Mouse (Mus musculus) midbrain, embryonic 10.5 days (tissue): ENCODE measurements around the gene Sirpb1b. TPM values are rescaled to one million over a fixed set of nuclear protein-coding genes. Genes with fewer than 3 reads are reported as not detected.
"Not testable (repeated sequence)": the region's sequence is repeated elsewhere in the genome, so short reads cannot be mapped to it uniquely, and the experiment has no call there.

Experiments
- DNase-seq: peaks from one replicate; pipeline ENCODE4 v3.0.0-alpha.2; 2017; ENCODE audit warnings: low spot score
- H3K27ac ChIP-seq: fragments of 300-500 bp; sonication (generic); replicated peaks from 2 replicates; pipeline ENCODE4 v1.5.1; 2016; ENCODE audit warnings: mild to moderate bottlenecking
- H3K27me3 ChIP-seq: fragments of 300-500 bp; sonication (generic); 2 replicates; pipeline ENCODE4 v1.6.1; 2016; ENCODE audit warnings: low read depth, mild to moderate bottlenecking; ENCODE audit not compliant: poor library complexity, severe bottlenecking
- H3K36me3 ChIP-seq: fragments of 300-500 bp; sonication (generic); 2 replicates; pipeline ENCODE4 v1.6.1; 2016; ENCODE audit warnings: mild to moderate bottlenecking, moderate library complexity
- H3K4me1 ChIP-seq: fragments of 300-500 bp; sonication (generic); 2 replicates; pipeline ENCODE4 v1.6.1; 2016
- H3K4me3 ChIP-seq: fragments of 300-500 bp; sonication (generic); 2 replicates; pipeline ENCODE4 v1.5.1; 2016; ENCODE audit warnings: mild to moderate bottlenecking, moderate library complexity
- H3K9me3 ChIP-seq: fragments of 300-500 bp; sonication (generic); replicated peaks from 2 replicates; pipeline ENCODE4 v1.6.1; 2016; ENCODE audit warnings: mild to moderate bottlenecking
- WGBS: fragments of 180-500 bp; shearing (Covaris S2); methylation state at CpG from one replicate; pipeline ENCODE4 v1.1.7; 2016; 5-methylcytosine and 5-hydroxymethylcytosine counted together
- polyA plus RNA-seq: library from polyadenylated mRNA; unstranded; fragments of >200 nt; fragmentation: Nextera tagmentation; extraction: Ambion mirVana; gene quantifications from 2 replicates; pipeline ENCODE4 v1.2.1, GENCODE M21; 2016

Sirpb1b gene
- not detected in 2 replicates for polyA plus RNA-seq

DNA sequence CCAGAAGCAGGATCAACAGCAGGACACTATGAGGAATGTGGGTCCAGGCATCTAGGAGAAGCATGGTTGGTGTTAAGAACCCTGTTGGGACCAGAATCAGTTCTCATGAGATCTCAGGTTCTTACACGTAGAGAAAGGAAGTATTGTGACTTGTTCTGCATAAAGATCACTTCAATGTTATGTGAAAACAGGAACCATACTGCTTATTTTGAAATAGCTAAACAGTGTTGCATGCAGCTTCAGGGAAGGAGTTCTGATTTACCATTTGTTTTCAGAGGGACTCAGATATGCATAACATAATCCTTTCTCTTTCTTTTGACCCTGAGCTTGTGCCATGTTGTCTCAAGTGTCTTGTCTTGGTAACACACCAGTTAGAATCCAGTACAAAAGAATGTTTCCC, at the start of gene Sirpb1b:
TSS of gene Sirpb1b (minus strand) at position 179 of the 400 bp plus-strand sequence.
- not testable (repeated sequence) for H3K4me1 ChIP-seq, DNase-seq, H3K27ac ChIP-seq, H3K36me3 ChIP-seq, H3K9me3 ChIP-seq, H3K27me3 ChIP-seq, H3K4me3 ChIP-seq
- 64% methylated on average over 1 of the region's 1 CpGs for WGBS

DNA sequence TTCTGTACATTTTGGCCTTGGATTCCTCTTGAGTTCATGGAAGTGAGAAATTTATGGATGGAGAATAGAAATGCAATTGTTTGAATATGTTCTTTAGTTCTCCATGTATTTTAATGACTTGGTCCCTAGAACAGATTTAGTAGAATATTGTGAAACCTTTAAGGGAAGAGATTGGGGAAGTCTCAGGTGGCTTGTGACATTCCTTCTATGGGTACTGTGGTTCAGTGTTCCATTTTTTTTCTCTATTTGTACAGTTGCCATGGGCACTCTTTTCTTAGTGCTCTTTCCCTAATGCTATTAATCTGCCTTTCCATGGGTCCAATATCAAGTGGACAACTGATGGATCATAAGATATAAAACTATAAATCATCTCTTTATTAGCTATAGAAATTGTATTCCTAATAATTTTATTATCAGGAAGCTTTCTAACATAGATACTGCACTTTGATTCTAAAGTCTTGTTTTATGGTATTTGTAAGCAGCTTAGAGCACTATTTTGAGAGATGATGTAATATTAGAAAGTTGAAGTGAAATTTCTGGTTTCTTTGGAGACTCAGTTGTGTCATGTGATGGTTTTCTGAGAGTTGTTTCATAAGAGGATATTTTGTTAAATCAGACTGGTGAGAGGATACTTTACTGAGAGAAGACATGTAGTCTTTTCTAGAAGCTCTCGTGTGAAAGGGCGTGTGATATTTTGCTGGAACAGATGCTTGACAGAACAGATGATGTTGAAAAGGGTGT, 15.7 kb upstream of the Sirpb1b start:
- whole genome bisulfite sequencing = 95% methylated on average over 2 of the region's 2 CpGs
- not testable (repeated sequence) for DNase-seq, H3K27me3 ChIP-seq, H3K4me1 ChIP-seq, H3K9me3 ChIP-seq, H3K27ac ChIP-seq, H3K36me3 ChIP-seq, H3K4me3 ChIP-seq

DNA sequence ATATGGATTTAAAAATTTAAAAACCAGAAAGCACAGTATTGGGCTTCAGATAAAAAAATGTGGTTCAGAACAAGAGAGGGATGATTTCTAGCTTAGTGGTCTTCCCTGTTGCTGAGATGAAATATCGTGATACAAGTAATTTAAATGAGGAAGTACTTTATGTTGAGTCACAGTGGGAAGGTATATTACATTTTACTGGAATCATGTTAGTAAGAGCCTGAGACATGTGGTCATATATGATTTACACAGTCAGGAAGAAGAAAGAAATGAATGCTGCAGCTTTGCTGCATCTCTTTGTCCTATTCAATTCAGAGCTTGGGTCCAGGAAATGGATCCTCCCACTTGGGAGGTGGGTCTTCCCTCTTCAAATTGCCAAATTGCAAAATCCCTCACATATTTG, 11.8 kb upstream of the Sirpb1b start:
- WGBS = 86% methylated on average over 1 of the region's 1 CpGs

GRCm38 (mm10) chr3:15583452-15583851, 8.6 kb upstream of the Sirpb1b start:
- peaks cover 20% of the 10 kb centered on the region for H3K9me3 ChIP-seq
- H3K4me3 ChIP-seq = no peak overlapping the region
- H3K27ac ChIP-seq = no peak overlapping the region
- H3K4me1 ChIP-seq = no peaks in the 10 kb centered on the region
- 85% methylated on average over 1 of the region's 1 CpGs for WGBS
- DNase-seq = no peak
- H3K36me3 ChIP-seq = no peaks in the 10 kb centered on the region
- H3K27me3 ChIP-seq = no peaks in the 10 kb centered on the region

More for the DNA sequence above, 11.8 kb upstream of the Sirpb1b start:
- not testable (repeated sequence) for DNase-seq, H3K4me3 ChIP-seq, H3K27ac ChIP-seq, H3K4me1 ChIP-seq, H3K27me3 ChIP-seq, H3K36me3 ChIP-seq
- H3K9me3 ChIP-seq = peaks cover 26% of the 10 kb centered on the region

- not testable (repeated sequence) for H3K27ac ChIP-seq, H3K27me3 ChIP-seq, H3K36me3 ChIP-seq, H3K4me3 ChIP-seq, H3K4me1 ChIP-seq, DNase-seq
- peaks cover 20% of the 10 kb centered on the region for H3K9me3 ChIP-seq
- WGBS = 81% methylated on average over 3 of the region's 3 CpGs
These were observed 8.1 kb upstream of the Sirpb1b start for GRCm38 (mm10) chr3:15582948-15583347.

DNA sequence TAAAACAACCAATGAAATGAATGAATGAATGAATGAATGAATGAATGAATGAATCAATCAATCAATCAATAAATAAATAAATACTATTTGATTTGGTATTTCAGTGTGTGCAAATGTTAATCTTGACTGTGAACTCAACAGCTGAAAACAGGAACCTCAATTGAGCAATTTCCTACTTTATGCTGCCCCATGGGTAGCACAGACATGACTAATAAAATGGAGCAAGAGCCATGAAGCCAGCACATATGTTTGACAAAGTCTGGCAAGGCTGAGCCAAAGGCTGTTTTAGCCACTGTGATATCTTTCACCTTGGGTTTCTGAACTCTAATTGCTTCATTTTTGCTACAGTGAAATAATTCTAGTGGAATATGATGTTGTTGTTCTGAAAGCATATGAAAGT, 1.6 kb upstream of the Sirpb1b start:
- H3K27ac ChIP-seq, H3K36me3 ChIP-seq, H3K9me3 ChIP-seq, H3K4me3 ChIP-seq, H3K4me1 ChIP-seq, DNase-seq, H3K27me3 ChIP-seq: not testable (repeated sequence)

GRCm38 (mm10) chr3:15528589-15528988, 46.3 kb downstream of the Sirpb1b start:
- Histone ChIP-seq H3K27ac (no peak overlapping the region), H3K36me3 (no peaks in the 10 kb centered on the region), H3K4me1 (no peaks in the 10 kb centered on the region), H3K4me3 (no peak overlapping the region), H3K9me3 (peaks cover 24% of the 10 kb centered on the region), H3K27me3 (no peaks in the 10 kb centered on the region)
- no peak for DNase-seq

GRCm38 (mm10) chr3:15513608-15514007, 61.3 kb downstream of the Sirpb1b start:
- not testable (repeated sequence) for DNase-seq, H3K27ac ChIP-seq, H3K27me3 ChIP-seq, H3K4me3 ChIP-seq, H3K4me1 ChIP-seq, H3K9me3 ChIP-seq, H3K36me3 ChIP-seq
- WGBS = 90% methylated on average over 11 of the region's 11 CpGs

- not testable (repeated sequence) for H3K4me3 ChIP-seq, H3K4me1 ChIP-seq, H3K9me3 ChIP-seq, H3K27ac ChIP-seq, H3K36me3 ChIP-seq, DNase-seq, H3K27me3 ChIP-seq
- 81% methylated on average over 3 of the region's 3 CpGs for WGBS
These were observed 67.0 kb downstream of the Sirpb1b start for GRCm38 (mm10) chr3:15507792-15508321.

DNA sequence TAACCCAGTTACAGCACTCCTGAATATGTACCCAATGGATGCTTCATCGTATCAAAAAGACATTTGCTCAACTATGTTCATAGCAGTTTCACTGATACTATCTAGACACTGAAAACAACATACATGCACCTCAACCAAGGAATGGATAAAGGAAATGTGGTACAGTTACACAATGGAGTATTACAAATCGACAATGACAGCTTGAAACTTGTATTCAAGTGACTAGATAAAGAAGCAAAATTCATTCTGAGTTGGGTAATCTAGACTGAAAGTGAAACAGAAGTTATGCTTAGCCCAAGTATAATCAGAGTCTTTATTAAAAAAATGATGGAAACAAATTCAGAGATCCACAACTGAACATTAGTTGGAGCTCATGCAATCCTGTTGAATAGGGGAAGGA, 100.0 kb downstream of the Sirpb1b start:
- H3K27me3 ChIP-seq, H3K4me1 ChIP-seq, H3K36me3 ChIP-seq, H3K27ac ChIP-seq, H3K4me3 ChIP-seq, DNase-seq, H3K9me3 ChIP-seq: not testable (repeated sequence)
- 63% methylated on average over 2 of the region's 2 CpGs for WGBS

DNA sequence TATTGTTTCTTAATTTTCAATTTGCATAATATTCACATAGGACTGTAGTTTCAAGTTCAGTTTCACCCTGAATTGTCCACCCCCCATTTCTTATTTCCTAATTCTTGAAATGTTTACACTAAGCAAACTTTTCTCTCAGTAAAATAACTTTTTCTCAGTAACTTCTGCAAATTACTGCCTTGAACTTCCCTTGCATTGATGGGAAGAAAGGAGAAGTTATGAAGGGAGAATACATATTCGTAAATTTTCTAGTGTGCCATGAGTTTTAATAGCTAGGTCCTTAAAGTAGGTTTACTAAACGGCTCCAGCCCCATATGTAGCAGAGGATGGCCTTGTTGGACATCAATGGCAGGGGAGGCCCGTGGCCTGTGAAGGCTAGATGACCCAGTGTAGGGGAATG, 104.7 kb downstream of the Sirpb1b start:
- not testable (repeated sequence) for DNase-seq, H3K4me1 ChIP-seq, H3K27ac ChIP-seq, H3K27me3 ChIP-seq, H3K36me3 ChIP-seq, H3K4me3 ChIP-seq, H3K9me3 ChIP-seq
- WGBS = 100% methylated on average over 1 of the region's 3 CpGs
